Mouse (Mus musculus) layer of hippocampus, postnatal 10 days (tissue): ENCODE data around the gene Samd15. TPM values are rescaled to one million over a fixed set of nuclear protein-coding genes. Genes with fewer than 3 reads are reported as not detected.

Source experiments
- DNase-seq, 2 experiments: peaks; one replicate each; pipeline ENCODE4 v3.0.0; 2021; ENCODE audit warnings: low spot score in 2 of 2
- total RNA-seq, 2 experiments: library from RNA; stranded (reverse); gene quantifications; 2 replicates each; pipeline ENCODE4 v1.2.3; 2021

Samd15 gene
- total RNA-seq, 2 experiments from 2014 or later = 2.3 to 3.1 TPM

GRCm38 (mm10) chr12:87229633-87230032 is 30.1 kb downstream of the Samd15 start:
- DNase-seq = no peak

GRCm38 (mm10) chr12:87230379-87230895 is 30.9 kb downstream of the Samd15 start:
- DNase-seq = no peak

GRCm38 (mm10) chr12:87236882-87237483 is 37.5 kb downstream of the Samd15 start:
- no peak for DNase-seq

GRCm38 (mm10) chr12:87238632-87239031 is 39.1 kb downstream of the Samd15 start, which contains the start of gene Noxred1:
Gene Noxred1, minus strand, starts transcription at chr12:87238732.
- DNase-seq = no peak

GRCm38 (mm10) chr12:87250161-87250560 is 50.6 kb downstream of the Samd15 start:
- DNase-seq = no peak

GRCm38 (mm10) chr12:87253878-87254277 is 54.4 kb downstream of the Samd15 start:
- DNase-seq = no peak

GRCm38 (mm10) chr12:87256629-87257028 is 57.1 kb downstream of the Samd15 start:
- DNase-seq = no peak

- no peak for DNase-seq
These were observed 61.0 kb downstream of the Samd15 start for GRCm38 (mm10) chr12:87260562-87260961.

Other genes with a start within 250 kb of the Samd15 start
- 10 to 100 TPM; 14.0 to 16.8 TPM for gene Zdhhc22, start 209.3 kb upstream of the Samd15 start, total RNA-seq
- 10 to 100 TPM; 28.4 to 28.8 TPM for gene Tmem63c, start 178.4 kb upstream of the Samd15 start, total RNA-seq
- 1 to 10 TPM; 2.9 to 3.7 TPM for gene Ngb, start 97.2 kb upstream of the Samd15 start, total RNA-seq
- 10 to 100 TPM; 53.2 to 54.2 TPM for gene Gstz1, start 52.6 kb upstream of the Samd15 start, total RNA-seq
- 10 to 100 TPM; 20.1 to 20.3 TPM for gene Pomt2, start 51.8 kb upstream of the Samd15 start, total RNA-seq
- 10 to 100 TPM; 26.8 to 27.5 TPM for gene Tmed8, start 731 bp downstream of the Samd15 start, total RNA-seq
- 1 to 10 TPM; 1.1 to 1.5 TPM for gene Noxred1, start 39.0 kb downstream of the Samd15 start, total RNA-seq
- gene Vipas39, start 66.5 kb downstream of the Samd15 start, total RNA-seq = 10 to 100 TPM; 54.9 to 61.5 TPM
- 100 to 1,000 TPM; 151 to 153 TPM for gene Ahsa1, start 66.8 kb downstream of the Samd15 start, total RNA-seq
- under 1 TPM; 0.55 to 0.62 TPM for gene Ism2, start 100.0 kb downstream of the Samd15 start, total RNA-seq
- 10 to 100 TPM; 66.3 to 67.3 TPM for gene Sptlc2, start 188.6 kb downstream of the Samd15 start, total RNA-seq
- 10 to 100 TPM; 64.2 to 90.1 TPM for gene Slirp, start 244.2 kb downstream of the Samd15 start, total RNA-seq
- 10 to 100 TPM; 18.8 to 20.5 TPM for gene Alkbh1, start 244.3 kb downstream of the Samd15 start, total RNA-seq